Mouse (Mus musculus): Measurements from ENCODE around the gene Ppp1r9a. TPM values are rescaled to one million over a fixed set of nuclear protein-coding genes. Genes with fewer than 3 reads are reported as not detected.

Ppp1r9a gene
- polyA plus RNA-seq, 1 experiment from 2014 or later, result 51.9 TPM

- Histone ChIP-seq H3K36me3 (replicated peaks; ENCODE audit: control insufficient read depth, insufficient read depth) (no peaks in the 10 kb centered on the region), H3K4me3 (replicated peaks; ENCODE audit: low read length) (no peak overlapping the region), H3K27me3 (ENCODE audit: control insufficient read depth, insufficient read depth, low read length) (no peaks in the 10 kb centered on the region), H3K27ac (no peak overlapping the region), H3K4me2 (replicated peaks) (no peak overlapping the region), H3K9me3 (ENCODE audit: control insufficient read depth, low read length) (no peaks in the 10 kb centered on the region), H3K9ac (no peak overlapping the region), H3K4me1 (replicated peaks; ENCODE audit: control insufficient read depth, insufficient read depth, low read length) (0 out of 2 replicates have a peak, but pooled peaks cover 11% of the 10 kb centered on the region)
- DNase-seq (ENCODE audit: low spot score) (no peak), ATAC-seq (ENCODE audit: low FRiP score) (peak; percentile 54; the same call in 1 of the 2 replicates)
- 11% methylated on average over 11 of the region's 11 CpGs for WGBS
Measured at GRCm38 (mm10) chr6:5010553-5011416, 108.1 kb downstream of the Ppp1r9a start.

- WGBS, result 15% methylated on average over 4 of the region's 4 CpGs
- Histone ChIP-seq H3K9ac (no peak overlapping the region), H3K36me3 (replicated peaks; ENCODE audit: control insufficient read depth, insufficient read depth) (no peaks in the 10 kb centered on the region), H3K4me3 (replicated peaks; ENCODE audit: low read length) (no peak overlapping the region), H3K4me2 (replicated peaks) (no peak overlapping the region), H3K27ac (no peak overlapping the region), H3K4me1 (replicated peaks; ENCODE audit: control insufficient read depth, insufficient read depth, low read length) (0 out of 2 replicates have a peak, but pooled peaks cover 11% of the 10 kb centered on the region), H3K9me3 (ENCODE audit: control insufficient read depth, low read length) (no peaks in the 10 kb centered on the region), H3K27me3 (ENCODE audit: control insufficient read depth, insufficient read depth, low read length) (no peaks in the 10 kb centered on the region)
- no peak for DNase-seq (ENCODE audit: low spot score)
- no peak for ATAC-seq (ENCODE audit: low FRiP score)
Measured at GRCm38 (mm10) chr6:5012794-5013193, 110.1 kb downstream of the Ppp1r9a start.

DNA sequence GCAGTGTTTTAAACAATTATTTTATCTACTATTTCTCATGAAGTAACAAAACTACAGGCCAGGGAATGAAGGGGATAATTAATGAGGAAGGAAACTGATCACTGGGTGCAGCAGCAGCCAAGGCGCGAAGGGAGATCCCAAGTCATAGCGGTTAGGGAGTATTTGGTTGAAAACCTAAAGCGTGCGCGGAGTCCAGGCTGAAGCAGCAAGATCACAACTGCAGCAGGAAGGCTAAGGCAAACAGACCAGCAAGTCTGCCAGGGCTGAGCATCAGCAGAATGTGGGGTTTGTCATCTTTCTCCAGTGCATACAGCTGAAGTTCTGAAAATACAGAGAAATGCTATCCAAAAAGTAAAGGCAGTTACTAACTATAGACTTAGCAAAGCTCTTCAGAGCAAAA lies 111.8 kb downstream of the Ppp1r9a start:
- no peaks in the 10 kb centered on the region for H3K36me3 ChIP-seq (replicated peaks; ENCODE audit: control insufficient read depth, insufficient read depth)
- H3K27me3 ChIP-seq (ENCODE audit: control insufficient read depth, insufficient read depth, low read length), result no peaks in the 10 kb centered on the region
- no peak overlapping the region for H3K27ac ChIP-seq
- H3K9ac ChIP-seq, result no peak overlapping the region
- 0 out of 2 replicates have a peak, but pooled peaks cover 11% of the 10 kb centered on the region for H3K4me1 ChIP-seq (replicated peaks; ENCODE audit: control insufficient read depth, insufficient read depth, low read length)
- no peak overlapping the region for H3K4me2 ChIP-seq (replicated peaks)
- ATAC-seq (ENCODE audit: low FRiP score) (no peak), DNase-seq (ENCODE audit: low spot score) (no peak)
- no peak overlapping the region for H3K4me3 ChIP-seq (replicated peaks; ENCODE audit: low read length)
- 94% methylated on average over 6 of the region's 6 CpGs for WGBS
- H3K9me3 ChIP-seq (ENCODE audit: control insufficient read depth, low read length), result no peaks in the 10 kb centered on the region

DNA sequence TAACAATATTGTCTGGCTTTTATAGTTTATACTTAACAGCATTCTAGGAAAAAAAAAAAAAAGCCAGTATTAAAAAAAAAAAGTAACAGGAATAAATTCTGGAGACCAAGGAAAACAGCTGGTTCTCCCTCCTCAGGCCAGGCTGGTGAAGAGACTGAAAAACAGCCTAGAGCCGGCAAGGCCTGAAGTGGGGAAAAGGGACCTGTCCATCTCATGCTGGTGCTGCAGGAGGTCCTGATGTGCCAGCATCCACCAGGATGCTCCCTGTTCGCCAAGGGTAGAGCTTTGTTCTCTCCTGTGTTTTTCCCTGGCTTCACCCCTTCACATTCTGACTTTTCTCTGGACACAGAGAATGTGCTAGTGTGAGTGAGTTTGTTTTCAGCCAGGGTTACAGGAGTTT lies 112.5 kb downstream of the Ppp1r9a start:
- WGBS, result 61% methylated on average over 2 of the region's 2 CpGs
- Histone ChIP-seq H3K36me3 (replicated peaks; ENCODE audit: control insufficient read depth, insufficient read depth) (no peaks in the 10 kb centered on the region), H3K4me3 (replicated peaks; ENCODE audit: low read length) (no peak overlapping the region), H3K9ac (no peak overlapping the region), H3K4me2 (replicated peaks) (no peak overlapping the region), H3K9me3 (ENCODE audit: control insufficient read depth, low read length) (no peaks in the 10 kb centered on the region), H3K27me3 (ENCODE audit: control insufficient read depth, insufficient read depth, low read length) (no peaks in the 10 kb centered on the region), H3K4me1 (replicated peaks; ENCODE audit: control insufficient read depth, insufficient read depth, low read length) (0 out of 2 replicates have a peak, but pooled peaks cover 11% of the 10 kb centered on the region), H3K27ac (no peak overlapping the region)
- DNase-seq (ENCODE audit: low spot score) (no peak), ATAC-seq (ENCODE audit: low FRiP score) (no peak)

DNA sequence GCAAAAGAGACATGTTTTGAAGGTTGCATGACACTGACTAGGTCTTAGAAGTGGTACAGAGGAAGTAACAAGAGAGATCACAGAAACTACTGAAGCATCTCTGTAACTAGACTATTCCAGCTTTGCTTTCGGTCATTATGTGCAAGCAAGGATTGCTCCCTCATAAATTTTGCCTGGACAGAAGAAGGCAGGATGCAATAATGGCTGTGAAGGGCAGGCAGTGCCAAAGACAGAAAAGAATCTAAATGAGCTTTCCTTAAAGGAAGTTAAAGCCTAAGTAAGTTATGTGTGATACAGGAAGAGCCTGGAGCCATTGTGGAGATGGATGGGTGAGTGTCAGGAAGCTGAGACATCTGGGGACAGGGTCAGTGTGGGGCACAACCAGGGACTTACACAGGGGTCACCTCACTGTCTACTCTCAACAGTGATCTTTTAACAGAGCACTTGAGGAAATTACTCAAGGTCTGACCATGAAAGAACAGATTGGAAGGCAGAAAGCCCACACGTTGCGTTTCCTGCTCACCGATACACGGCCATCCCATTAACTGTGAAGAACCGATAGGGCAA lies 115.3 kb downstream of the Ppp1r9a start:
- H3K36me3 ChIP-seq (replicated peaks; ENCODE audit: control insufficient read depth, insufficient read depth), result no peaks in the 10 kb centered on the region
- H3K9ac ChIP-seq, result no peak overlapping the region
- H3K4me3 ChIP-seq (replicated peaks; ENCODE audit: low read length), result no peak overlapping the region
- H3K4me1 ChIP-seq (replicated peaks; ENCODE audit: control insufficient read depth, insufficient read depth, low read length), result no peaks in the 10 kb centered on the region
- no peaks in the 10 kb centered on the region for H3K9me3 ChIP-seq (ENCODE audit: control insufficient read depth, low read length)
- DNase-seq (ENCODE audit: low spot score) (no peak), ATAC-seq (ENCODE audit: low FRiP score) (no peak)
- H3K27me3 ChIP-seq (ENCODE audit: control insufficient read depth, insufficient read depth, low read length), result no peaks in the 10 kb centered on the region
- H3K4me2 ChIP-seq (replicated peaks), result no peak overlapping the region
- 74% methylated on average over 6 of the region's 6 CpGs for WGBS
- no peak overlapping the region for H3K27ac ChIP-seq

DNA sequence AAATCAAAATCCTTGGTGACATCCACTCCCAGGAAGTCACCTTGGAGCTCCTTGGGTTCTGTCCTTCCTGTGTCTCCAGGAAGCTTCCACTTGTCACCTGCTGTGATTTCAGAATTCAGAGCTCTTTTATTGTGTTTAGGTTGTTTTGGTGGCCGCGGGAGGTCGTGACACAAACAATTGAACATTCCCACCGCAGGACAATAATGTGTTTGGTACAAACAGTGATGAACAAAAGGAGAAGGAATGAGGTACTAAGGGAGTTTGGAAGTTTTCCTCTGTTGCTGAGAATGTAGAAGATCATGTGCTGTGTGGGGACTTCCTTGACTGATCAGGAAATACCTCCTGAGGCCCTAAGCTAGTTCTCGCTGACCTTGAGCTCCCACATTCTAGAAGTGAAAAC lies 116.5 kb downstream of the Ppp1r9a start:
- Histone ChIP-seq H3K36me3 (replicated peaks; ENCODE audit: control insufficient read depth, insufficient read depth) (no peaks in the 10 kb centered on the region), H3K27me3 (ENCODE audit: control insufficient read depth, insufficient read depth, low read length) (no peaks in the 10 kb centered on the region), H3K27ac (no peak overlapping the region), H3K4me3 (replicated peaks; ENCODE audit: low read length) (no peak overlapping the region), H3K9ac (no peak overlapping the region), H3K4me2 (replicated peaks) (no peak overlapping the region), H3K9me3 (ENCODE audit: control insufficient read depth, low read length) (no peaks in the 10 kb centered on the region), H3K4me1 (replicated peaks; ENCODE audit: control insufficient read depth, insufficient read depth, low read length) (no peaks in the 10 kb centered on the region)
- ATAC-seq (ENCODE audit: low FRiP score), result no peak
- no peak for DNase-seq (ENCODE audit: low spot score)
- 39% methylated on average over 5 of the region's 5 CpGs for WGBS

- H3K27me3 ChIP-seq (ENCODE audit: control insufficient read depth, insufficient read depth, low read length), result no peaks in the 10 kb centered on the region
- H3K9me3 ChIP-seq (ENCODE audit: control insufficient read depth, low read length), result no peaks in the 10 kb centered on the region
- DNase-seq (ENCODE audit: low spot score) (no peak), ATAC-seq (ENCODE audit: low FRiP score) (no peak)
- H3K4me1 ChIP-seq (replicated peaks; ENCODE audit: control insufficient read depth, insufficient read depth, low read length), result no peaks in the 10 kb centered on the region
- H3K36me3 ChIP-seq (replicated peaks; ENCODE audit: control insufficient read depth, insufficient read depth), result no peaks in the 10 kb centered on the region
- no peak overlapping the region for H3K9ac ChIP-seq
- H3K27ac ChIP-seq, result no peak overlapping the region
- WGBS, result 91% methylated on average over 2 of the region's 2 CpGs
- H3K4me2 ChIP-seq (replicated peaks), result no peak overlapping the region
- H3K4me3 ChIP-seq (replicated peaks; ENCODE audit: low read length), result no peak overlapping the region
Measured at GRCm38 (mm10) chr6:5019969-5020368, 117.3 kb downstream of the Ppp1r9a start.

DNA sequence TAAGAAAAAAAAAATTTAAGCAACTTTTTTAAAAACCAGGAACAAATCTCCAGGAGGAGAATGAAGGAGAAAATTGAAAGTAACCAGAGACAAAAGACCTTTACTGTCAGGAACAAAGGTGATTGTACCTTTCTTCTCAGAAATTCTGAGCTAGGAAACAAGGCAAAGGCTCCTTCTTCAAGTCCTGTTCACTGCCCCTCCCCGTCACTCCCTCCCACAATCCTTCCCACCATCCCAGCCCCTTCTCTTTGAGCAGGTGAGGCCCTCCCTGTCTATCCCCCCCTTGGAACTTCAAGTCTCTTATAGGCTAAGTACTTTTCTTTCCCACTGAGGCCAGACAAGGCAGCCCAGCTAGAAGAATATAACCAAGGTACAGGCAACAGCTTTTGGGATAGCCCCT lies 117.8 kb downstream of the Ppp1r9a start:
- Histone ChIP-seq H3K27ac (no peak overlapping the region), H3K4me1 (replicated peaks; ENCODE audit: control insufficient read depth, insufficient read depth, low read length) (no peaks in the 10 kb centered on the region), H3K9me3 (ENCODE audit: control insufficient read depth, low read length) (no peaks in the 10 kb centered on the region), H3K27me3 (ENCODE audit: control insufficient read depth, insufficient read depth, low read length) (no peaks in the 10 kb centered on the region), H3K4me3 (replicated peaks; ENCODE audit: low read length) (no peak overlapping the region), H3K4me2 (replicated peaks) (no peak overlapping the region), H3K9ac (no peak overlapping the region), H3K36me3 (replicated peaks; ENCODE audit: control insufficient read depth, insufficient read depth) (no peaks in the 10 kb centered on the region)
- no peak for ATAC-seq (ENCODE audit: low FRiP score)
- DNase-seq (ENCODE audit: low spot score), result no peak
- 90% methylated on average over 1 of the region's 1 CpGs for WGBS

DNA sequence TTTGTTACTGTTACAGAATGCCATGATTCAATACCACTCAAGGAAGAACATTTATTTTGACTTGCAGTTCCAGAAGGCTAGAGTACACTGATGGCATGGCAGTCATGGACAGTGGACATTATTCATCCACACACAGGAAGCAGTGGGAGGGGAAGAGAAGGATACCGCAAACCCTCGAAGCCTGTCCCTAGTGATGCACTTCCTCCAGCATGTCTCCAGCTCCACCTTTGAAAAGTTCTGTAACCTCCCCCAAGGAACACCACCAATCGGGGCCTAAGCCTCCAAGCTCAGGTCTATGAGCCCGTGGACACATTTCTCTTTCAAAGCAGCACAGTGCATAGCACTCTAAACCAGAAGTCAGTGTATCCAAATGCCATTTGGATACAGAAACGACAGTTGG lies 120.0 kb downstream of the Ppp1r9a start:
- H3K4me3 ChIP-seq (replicated peaks; ENCODE audit: low read length), result no peak overlapping the region

More for the DNA sequence above, 120.0 kb downstream of the Ppp1r9a start:
- Histone ChIP-seq H3K9ac (no peak overlapping the region), H3K9me3 (ENCODE audit: control insufficient read depth, low read length) (no peaks in the 10 kb centered on the region), H3K4me1 (replicated peaks; ENCODE audit: control insufficient read depth, insufficient read depth, low read length) (0 out of 2 replicates have a peak, but pooled peaks cover 3% of the 10 kb centered on the region), H3K27me3 (ENCODE audit: control insufficient read depth, insufficient read depth, low read length) (no peaks in the 10 kb centered on the region), H3K36me3 (replicated peaks; ENCODE audit: control insufficient read depth, insufficient read depth) (no peaks in the 10 kb centered on the region), H3K4me2 (replicated peaks) (no peak overlapping the region), H3K27ac (no peak overlapping the region)
- 87% methylated on average over 5 of the region's 5 CpGs for WGBS
- ATAC-seq (ENCODE audit: low FRiP score) (no peak), DNase-seq (ENCODE audit: low spot score) (no peak)
